Mouse (Mus musculus): ENCODE measurements around the gene Mrpl33.

Mrpl33 gene

GRCm38 (mm10) chr5:31596481-31597429, at the start of gene Mrpl33:
Gene Mrpl33, plus strand, starts transcription at chr5:31596935.
- DNase-seq: peak; percentile 59 to 67

GRCm38 (mm10) chr5:31559401-31559800, 37.3 kb upstream of the Mrpl33 start:
- DNase-seq: no peak

GRCm38 (mm10) chr5:31560352-31560751, 36.4 kb upstream of the Mrpl33 start:
- DNase-seq: no peak

DNA sequence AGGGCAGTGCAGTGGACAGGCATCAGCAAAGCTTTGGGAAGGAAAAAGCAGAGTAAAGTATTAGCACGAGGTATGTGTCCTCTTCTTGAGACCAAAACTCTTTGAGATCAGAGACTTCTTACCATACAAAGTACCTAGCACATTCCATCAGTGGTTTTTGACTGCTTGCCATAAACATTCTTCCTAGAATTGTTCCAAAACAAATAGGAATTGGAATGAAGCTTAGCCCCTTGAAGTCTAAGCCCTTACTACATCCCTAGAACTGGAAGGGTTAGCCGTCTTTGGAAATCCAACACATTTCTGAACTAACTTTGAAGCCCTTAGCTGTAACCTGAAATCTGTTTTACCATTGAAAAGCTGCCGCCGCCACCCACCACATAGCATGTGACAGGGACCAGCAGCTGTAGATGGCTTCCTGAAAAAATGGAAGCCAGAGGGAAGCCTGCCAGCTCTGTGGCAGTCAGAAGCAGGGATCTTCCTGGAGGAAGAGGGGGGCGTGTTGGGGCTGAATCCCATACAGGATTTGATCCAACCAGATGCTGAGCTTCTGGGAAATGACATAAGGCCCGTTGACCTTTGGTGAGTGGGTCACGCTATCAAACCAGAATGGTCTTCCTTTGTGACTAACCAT, 34.6 kb upstream of the Mrpl33 start:
- peak in 1 of 2 experiments; percentile 33 for DNase-seq

- peak; percentile 85 to 87 for DNase-seq
These were observed 33.2 kb upstream of the Mrpl33 start for GRCm38 (mm10) chr5:31563496-31563895.

- no peak for DNase-seq
These were observed 32.8 kb upstream of the Mrpl33 start for GRCm38 (mm10) chr5:31563905-31564304.

GRCm38 (mm10) chr5:31564976-31565375, 31.8 kb upstream of the Mrpl33 start:
- no peak for DNase-seq

DNA sequence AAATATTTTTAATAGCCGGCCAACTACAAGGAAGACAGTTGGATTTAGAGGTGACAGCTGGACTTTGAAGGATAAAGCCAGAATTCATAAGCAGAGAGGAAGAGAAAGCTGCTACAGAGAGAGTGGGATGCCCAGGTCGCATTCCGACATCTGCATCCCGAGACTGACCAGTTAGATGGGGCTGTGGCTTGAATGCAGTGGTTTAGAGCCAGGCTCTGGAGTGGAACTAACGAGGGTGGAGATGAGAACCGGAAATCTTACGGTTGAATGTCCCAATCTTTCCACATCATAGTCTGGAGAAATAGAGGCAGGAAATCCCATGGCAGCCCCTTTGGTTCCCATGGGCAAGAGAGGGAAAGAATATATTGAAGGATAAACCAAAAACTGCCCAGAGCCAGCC, 30.7 kb upstream of the Mrpl33 start:
- DNase-seq: no peak

- DNase-seq: no peak
These were observed 30.3 kb upstream of the Mrpl33 start for GRCm38 (mm10) chr5:31566457-31566856.

DNA sequence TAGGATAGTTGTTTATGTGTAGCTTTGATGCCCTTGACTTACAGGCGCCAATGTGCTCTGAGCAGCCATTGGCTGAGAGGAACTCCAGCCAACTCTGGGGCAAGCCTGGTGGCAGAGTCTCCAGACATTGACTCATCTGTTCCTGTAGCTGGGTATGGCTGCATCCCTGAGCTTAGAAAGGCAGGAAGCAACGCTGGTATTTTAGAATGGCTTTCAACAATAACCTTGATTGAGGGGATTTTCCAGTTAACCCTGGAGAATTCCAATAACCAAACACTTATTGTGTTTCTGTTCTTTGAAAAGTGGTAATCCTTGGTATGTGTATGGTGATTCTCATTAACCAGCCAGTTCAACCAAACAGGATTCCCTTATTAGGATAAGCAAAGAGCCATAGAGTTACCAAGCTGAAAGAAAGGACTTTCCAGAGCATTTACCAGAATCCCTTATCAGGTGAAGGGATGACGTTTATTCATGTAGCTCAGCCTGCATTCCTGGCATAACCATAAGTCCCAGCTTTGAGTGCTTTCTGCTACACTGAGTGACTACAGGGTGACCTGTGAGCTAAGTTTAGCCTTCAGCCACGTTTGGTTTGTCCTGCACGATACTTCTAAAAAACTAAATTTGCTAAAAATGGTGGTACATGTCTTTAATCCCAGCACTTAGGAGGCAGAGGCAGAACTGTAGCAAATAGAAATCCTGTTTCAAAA, 28.6 kb upstream of the Mrpl33 start:
- DNase-seq: no peak

GRCm38 (mm10) chr5:31571023-31571608, 25.6 kb upstream of the Mrpl33 start:
- peak; percentile 35 to 42 for DNase-seq

- DNase-seq: no peak
These were observed 23.0 kb upstream of the Mrpl33 start for GRCm38 (mm10) chr5:31573722-31574121.

DNA sequence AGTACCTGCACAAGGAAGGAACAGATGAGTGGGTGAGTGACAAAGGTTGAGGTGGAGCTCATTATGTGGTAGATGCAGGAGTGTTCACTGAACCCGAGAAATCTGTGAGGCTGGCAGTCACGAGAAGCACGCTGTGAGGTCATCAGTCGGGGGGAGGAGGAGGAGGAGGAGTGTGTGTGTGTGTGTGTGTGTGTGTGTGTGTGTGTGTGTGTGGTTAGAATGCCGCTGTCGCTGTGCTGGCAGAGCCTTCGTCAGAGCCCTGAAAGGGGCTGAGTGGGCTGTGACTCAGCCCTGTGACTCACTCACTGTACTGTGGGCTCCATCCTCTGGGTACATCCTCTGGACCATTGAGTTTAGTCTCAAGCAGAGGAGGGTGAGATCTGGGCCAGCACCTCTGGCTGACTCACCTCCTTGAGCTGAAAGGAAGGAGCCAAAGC, 20.2 kb upstream of the Mrpl33 start:
- no peak for DNase-seq

GRCm38 (mm10) chr5:31581263-31581662, 15.5 kb upstream of the Mrpl33 start:
- DNase-seq: no peak

DNA sequence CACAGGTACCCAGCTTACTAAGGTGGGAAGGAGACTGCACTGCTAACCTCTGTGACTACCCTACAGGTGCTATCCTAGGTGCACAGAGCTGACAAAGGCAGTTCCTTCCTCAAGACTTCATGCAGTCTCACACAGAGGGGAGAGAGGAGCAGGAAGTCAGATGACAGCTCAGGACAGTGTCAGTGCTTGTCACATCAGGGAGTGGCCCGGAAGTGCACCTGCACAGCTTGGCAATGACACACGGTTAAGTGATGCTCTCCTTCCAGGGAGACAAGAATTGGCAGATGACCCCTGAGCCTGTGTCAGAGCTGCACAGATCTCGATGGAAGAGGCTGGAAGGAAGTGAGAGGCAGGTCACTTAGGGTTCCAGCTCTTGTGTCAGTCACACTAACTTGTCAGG, 14.8 kb upstream of the Mrpl33 start:
- no peak for DNase-seq

GRCm38 (mm10) chr5:31583261-31583660, 13.5 kb upstream of the Mrpl33 start:
- no peak for DNase-seq

DNA sequence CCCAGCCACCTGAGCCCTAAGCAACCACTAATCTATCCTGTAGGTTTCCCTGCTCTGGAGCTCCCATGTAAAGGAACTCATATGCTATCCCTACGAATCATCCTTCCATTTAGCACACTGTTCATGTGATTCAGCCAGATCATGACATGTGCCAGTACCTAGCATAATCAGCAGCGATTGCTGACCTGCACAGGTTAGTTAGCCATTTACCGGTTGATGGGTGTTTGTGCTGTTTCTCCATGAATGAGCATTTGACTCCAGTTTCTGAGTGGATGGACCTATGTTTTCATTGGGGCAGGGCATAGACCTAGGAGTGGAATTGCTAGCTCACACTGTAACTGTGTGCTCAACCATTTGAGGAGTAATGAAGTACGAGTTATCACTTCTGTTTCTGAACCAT, 11.2 kb upstream of the Mrpl33 start:
- no peak for DNase-seq

- DNase-seq: no peak
These were observed 8.7 kb upstream of the Mrpl33 start for GRCm38 (mm10) chr5:31588016-31588415.

- peak in 1 of 2 experiments; percentile 28 for DNase-seq
These were observed 8.1 kb upstream of the Mrpl33 start for GRCm38 (mm10) chr5:31588672-31589071.

- no peak for DNase-seq
These were observed 6.9 kb upstream of the Mrpl33 start for GRCm38 (mm10) chr5:31589711-31590319.

DNA sequence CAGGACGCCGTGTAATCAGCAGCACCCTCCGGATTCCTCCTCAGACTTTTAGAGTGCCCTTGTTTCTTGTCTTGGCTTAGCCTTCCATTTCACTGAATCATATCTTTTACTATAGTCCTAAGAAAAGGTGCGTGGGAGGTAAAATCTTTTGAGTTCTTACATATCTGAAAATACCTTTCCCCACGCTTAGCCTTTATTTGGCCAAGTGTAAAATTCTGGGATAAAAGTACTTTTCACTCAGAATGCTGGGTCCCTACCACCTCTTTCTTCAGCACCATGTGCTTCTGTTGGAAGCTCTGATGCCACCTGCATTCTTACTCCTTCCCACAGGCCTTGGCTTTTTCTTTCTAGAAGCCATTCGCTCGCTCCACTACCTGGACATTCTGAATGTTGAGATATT, 5.6 kb upstream of the Mrpl33 start:
- no peak for DNase-seq

GRCm38 (mm10) chr5:31595868-31596267, 867 bp upstream of the Mrpl33 start:
- no peak for DNase-seq
